Mouse (Mus musculus): ENCODE data around the gene Cavin3.

- TF ChIP-seq CTCF (IDR thresholded peaks at IDR 0.05; ENCODE audit: extremely low read depth, insufficient read depth, low read length) (no peak), POLR2A (IDR thresholded peaks at IDR 0.05; ENCODE audit: extremely low read depth, insufficient read depth, low read length) (no peak)
Measured at GRCm38 (mm10) chr7:105432058-105432457, 50.0 kb downstream of the Cavin3 start.
